Mouse (Mus musculus) megakaryocyte, embryonic 14.5 days (primary cell): ENCODE results near the gene Speg.

Experiments
- FLI1 ChIP-seq: IDR thresholded peaks from 2 replicates; pipeline ENCODE4 v1.6.1; 2012; ENCODE audit warnings: low read length, inconsistent platforms, mixed read lengths
- GATA1 ChIP-seq: IDR thresholded peaks from 3 replicates; pipeline ENCODE4 v1.6.1; 2012; ENCODE audit warnings: mixed read lengths, low read length, inconsistent platforms, borderline replicate concordance

GRCm38 (mm10) chr1:75388898-75389515, 13.9 kb downstream of the Speg start:
- TF ChIP-seq GATA1, result no peak
- no peak for TF ChIP-seq FLI1
